Mouse (Mus musculus) T-helper 17 cell (primary cell): ENCODE data around the gene 4930452B06Rik.

Source experiments
- in situ Hi-C, 2 experiments: fragments of 300-600 bp; cut with MboI, MseI; formaldehyde crosslinking; loops; 1 replicate in 1 of 2; 2 replicates in 1 of 2; pipeline ENCODE4 v1.15.1; 2025; ENCODE audit warnings: high pct_unique_total_duplicates in 2 of 2

The 4930452B06Rik gene

GRCm38 (mm10) chr14:8459759-8460158 is 206.3 kb downstream of the 4930452B06Rik start:
- in situ Hi-C loops = loop anchor here in 1 of 2 experiments (5.0 kb wide), 1 partner anchor 87 kb away; no protein-coding TSS in a partner anchor

DNA sequence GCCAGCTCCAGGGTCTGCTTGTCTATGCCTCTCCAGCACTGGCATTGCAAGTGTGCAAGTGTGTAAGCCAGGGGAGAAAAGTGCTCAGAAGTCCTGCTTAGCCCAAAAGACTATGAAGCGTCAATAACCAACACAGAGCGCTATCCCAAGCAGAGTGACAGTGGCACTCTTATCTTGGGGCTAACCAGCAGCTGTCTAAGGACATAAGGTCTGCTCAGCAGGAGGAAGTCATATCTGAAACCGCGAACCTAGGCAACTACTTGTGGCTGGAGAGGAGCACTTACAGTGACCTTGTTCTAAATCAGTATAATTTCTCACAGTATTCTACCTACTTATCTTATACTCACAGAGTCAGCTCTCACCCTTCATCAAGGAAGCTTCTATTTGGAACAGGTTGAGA is 214.9 kb downstream of the 4930452B06Rik start:
- in situ Hi-C loops = no loop called here

GRCm38 (mm10) chr14:8450342-8450741 is 215.7 kb downstream of the 4930452B06Rik start:
- in situ Hi-C loops = no loop called here

GRCm38 (mm10) chr14:8449299-8449698 is 216.7 kb downstream of the 4930452B06Rik start:
- in situ Hi-C loops = no loop called here

GRCm38 (mm10) chr14:8447352-8447751 is 218.7 kb downstream of the 4930452B06Rik start:
- in situ Hi-C loops = no loop called here

GRCm38 (mm10) chr14:8444363-8444762 is 221.7 kb downstream of the 4930452B06Rik start:
- in situ Hi-C loops = no loop called here

DNA sequence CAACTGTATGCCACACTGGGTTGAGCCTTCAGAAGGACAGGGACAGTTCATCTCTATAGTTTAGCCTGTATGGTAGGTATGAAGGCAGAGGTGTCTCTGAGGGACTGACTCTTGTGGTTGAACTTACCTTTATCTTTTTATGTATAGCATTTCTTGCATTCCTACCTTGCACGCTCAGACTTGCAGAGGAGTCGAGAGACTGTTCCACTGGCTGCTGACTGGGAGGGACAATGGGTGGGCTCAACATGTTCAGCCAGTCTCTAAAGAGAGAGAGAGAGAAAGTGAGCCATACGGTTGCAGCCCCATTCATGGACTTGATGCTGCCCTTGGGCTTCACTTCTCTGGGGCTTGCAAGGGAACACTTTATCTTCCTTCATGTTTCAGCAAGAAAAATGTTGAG is 223.3 kb downstream of the 4930452B06Rik start:
- in situ Hi-C loops = no loop called here

- in situ Hi-C loops = no loop called here
Measured at GRCm38 (mm10) chr14:8441623-8442022, 224.4 kb downstream of the 4930452B06Rik start.

- in situ Hi-C loops = no loop called here
Measured at GRCm38 (mm10) chr14:8430611-8431230, 235.3 kb downstream of the 4930452B06Rik start.

- in situ Hi-C loops = no loop called here
Measured at GRCm38 (mm10) chr14:8429767-8430166, 236.3 kb downstream of the 4930452B06Rik start.

DNA sequence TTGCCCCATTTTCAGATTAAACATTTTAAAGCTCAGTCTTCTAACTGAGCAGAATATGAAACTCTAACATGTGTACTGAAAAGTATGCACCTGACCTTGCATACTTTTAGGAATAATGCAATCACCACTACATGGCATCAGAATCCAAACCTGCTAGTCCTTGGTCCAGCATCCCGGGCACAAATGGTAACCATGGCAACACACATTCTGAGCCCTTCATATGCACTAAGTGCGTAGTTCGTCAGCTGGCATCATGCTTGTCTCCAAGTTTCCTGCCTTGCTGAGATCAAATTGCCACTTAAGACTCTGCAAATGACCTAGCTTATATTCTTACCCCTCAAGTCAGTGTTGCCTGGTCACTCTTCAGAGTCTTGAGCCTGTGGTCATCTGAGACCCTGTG is 243.2 kb downstream of the 4930452B06Rik start:
- in situ Hi-C loops = no loop called here

- in situ Hi-C loops = no loop called here
Measured at GRCm38 (mm10) chr14:8421199-8421787, 244.7 kb downstream of the 4930452B06Rik start.

GRCm38 (mm10) chr14:8418610-8419009 is 247.4 kb downstream of the 4930452B06Rik start:
- in situ Hi-C loops = no loop called here

DNA sequence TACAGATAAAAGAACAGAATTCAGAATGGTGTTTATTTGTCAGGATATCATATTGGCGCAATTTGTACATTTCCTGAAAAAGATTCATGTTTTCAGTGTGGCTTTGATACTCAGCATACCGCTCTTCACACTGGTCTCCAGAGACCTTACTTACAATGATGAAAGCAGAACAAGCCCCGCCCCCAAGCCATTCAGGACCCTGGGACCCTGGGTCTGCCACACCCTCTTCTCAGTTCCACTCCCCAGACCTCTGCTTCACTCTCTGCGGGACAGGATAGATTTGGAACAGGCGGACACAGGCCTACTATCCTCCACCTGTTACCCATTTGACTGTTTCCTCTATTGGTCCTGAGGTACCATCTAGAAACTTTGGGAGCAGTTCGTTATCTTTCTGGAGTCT is 260.1 kb downstream of the 4930452B06Rik start:
- in situ Hi-C loops = no loop called here

DNA sequence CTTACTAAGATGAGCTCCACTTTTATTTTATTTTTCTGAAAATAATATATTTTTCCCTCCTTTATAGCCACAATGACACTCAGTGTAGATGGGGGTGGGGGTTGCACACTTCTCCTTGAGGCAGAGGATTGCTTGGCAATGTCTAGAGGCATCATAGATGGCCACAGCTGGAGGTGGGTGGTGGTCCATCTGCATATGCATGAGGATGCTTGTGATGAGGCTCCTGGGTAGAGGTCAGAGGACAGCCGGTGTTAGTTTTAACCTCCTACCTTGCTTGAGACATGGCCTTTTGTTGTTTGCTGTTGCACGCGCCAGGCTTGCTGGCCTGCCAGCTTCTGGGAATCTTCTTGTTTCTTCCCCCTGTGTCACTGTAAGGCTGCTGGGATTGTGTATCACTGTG is 262.7 kb downstream of the 4930452B06Rik start:
- in situ Hi-C loops = no loop called here

- in situ Hi-C loops = no loop called here
Measured at GRCm38 (mm10) chr14:8398507-8398906, 267.5 kb downstream of the 4930452B06Rik start.

DNA sequence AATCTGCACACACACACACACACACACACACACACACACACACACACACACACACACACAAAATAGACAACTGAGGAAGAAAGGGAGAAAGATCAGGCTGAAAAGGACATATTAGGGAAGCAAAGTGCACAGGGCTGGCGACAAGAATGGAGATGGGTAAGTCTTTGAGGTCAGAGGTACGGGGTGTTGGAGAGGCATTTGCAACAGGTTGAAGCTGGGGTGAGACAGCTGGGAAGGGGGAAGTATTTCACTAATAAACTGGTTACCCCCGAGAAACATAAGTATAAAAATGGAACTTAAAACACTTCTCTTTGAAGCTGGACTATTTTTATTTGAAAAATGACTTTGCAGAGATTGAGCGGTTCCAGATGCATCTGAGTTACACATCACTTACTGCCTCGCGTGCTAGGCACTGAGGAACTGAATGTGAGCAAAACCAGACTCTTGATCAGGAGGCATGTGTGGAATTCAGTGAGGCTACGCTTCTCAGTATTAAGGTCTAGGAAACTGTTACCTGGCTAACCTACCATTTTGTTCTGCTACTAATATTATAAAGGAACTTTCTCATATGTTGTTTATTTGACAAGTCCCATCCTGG is 270.3 kb downstream of the 4930452B06Rik start:
- in situ Hi-C loops = no loop called here

DNA sequence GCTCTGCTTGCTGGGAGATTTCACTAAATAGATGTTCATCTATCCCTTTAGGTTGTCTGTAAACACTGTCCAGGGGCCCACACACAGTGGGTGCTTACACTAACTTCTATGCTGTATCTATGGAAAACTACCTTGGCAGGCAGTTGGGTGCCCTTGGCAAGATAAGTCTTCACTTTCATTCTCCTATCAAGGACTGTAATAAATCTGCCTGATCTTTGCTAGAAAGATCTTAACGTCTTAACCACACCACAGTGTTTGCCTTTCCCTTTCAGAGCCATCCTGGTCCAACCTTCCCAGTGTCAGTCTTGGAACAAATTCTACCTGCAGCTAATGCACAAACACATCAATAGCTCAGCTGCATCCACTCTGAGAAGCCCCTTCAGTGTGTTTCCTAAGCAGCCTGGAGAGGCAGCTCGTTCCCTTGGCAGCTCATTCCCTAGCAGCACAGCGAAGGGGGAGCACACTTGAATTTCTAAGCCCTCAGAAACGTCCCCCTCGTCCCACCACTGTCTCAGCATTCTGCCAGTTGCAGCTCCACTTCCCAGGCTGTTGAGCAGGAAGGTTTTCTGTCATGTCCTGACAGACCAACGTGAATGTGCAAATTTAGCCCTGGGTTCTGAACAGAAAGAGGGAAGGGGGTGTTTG is 273.7 kb downstream of the 4930452B06Rik start:
- in situ Hi-C loops = no loop called here
